Mouse (Mus musculus): ENCODE results near the gene Sqstm1. TPM values are rescaled to one million over a fixed set of nuclear protein-coding genes. Genes with fewer than 3 reads are reported as not detected.

The Sqstm1 gene
- polyA plus RNA-seq, 1 experiment from 2014 or later: 135 TPM

DNA sequence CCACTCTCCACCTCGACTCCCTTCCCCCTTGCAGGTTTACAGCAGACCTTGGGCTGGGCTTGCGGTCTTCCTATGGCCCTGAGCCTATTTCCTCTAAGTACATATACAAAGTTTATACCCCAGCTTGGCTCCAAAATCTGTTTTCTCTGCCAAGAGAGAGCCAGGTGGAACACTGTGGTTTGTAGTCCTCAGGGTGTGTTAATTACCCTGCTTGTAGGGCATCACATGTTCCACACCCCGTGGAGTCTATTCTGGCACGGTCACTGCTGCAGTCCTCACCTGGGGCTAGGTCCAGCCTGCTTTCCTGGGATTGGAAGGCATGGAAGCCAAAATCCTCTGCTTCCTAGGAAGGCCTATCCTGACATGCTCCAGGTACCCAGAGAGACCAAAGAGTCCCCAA lies 17.1 kb upstream of the Sqstm1 start:
- Histone ChIP-seq H3K27me3 (ENCODE audit: control insufficient read depth, insufficient read depth, low read length) (no peaks in the 10 kb centered on the region), H3K9me3 (replicated peaks; ENCODE audit: control insufficient read depth, low read length) (no peaks in the 10 kb centered on the region), H3K4me1 (ENCODE audit: control insufficient read depth, insufficient read depth, low read length) (peaks cover 21% of the 10 kb centered on the region), H3K4me2 (ENCODE audit: low read depth, low read length) (no peak overlapping the region), H3K4me3 (ENCODE audit: low read depth, low read length) (no peak overlapping the region), H3K27ac (replicated peaks; ENCODE audit: low read depth, low read length) (no peak overlapping the region), H3K9ac (replicated peaks; ENCODE audit: low read length) (no peak overlapping the region), H3K36me3 (replicated peaks; ENCODE audit: control insufficient read depth, insufficient read depth, low read depth, low read length) (peaks cover 1% of the 10 kb centered on the region; the same call in 1 of the 2 replicates)
- no peak for ATAC-seq (replicated peaks; ENCODE audit: insufficient number of reproducible peaks, low FRiP score, low TSS enrichment, low read depth)
- no peak for DNase-seq (ENCODE audit: low spot score)
- WGBS: 93% methylated on average over 4 of the region's 4 CpGs

DNA sequence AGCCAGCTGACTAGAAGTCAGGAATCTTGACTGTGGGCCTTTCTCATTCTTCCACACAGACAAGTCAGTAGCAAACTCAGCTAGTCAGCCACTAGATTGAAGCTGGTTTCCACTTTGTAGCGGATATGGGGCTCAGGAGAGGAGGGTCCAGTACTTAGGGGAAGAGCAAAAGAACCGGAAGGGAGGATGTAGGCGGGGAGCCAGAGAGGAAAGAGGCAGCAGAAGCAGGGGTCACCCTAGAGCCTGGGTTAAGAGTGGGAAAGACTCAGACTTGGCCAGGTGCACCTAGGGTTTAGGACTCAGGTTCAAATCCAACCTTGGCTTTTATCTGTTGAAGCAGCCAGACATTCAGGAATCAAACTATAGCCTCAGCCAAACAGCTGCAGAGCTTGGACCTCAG lies 16.6 kb upstream of the Sqstm1 start:
- Histone ChIP-seq H3K4me3 (ENCODE audit: low read depth, low read length) (no peak overlapping the region), H3K9ac (replicated peaks; ENCODE audit: low read length) (no peak overlapping the region), H3K36me3 (replicated peaks; ENCODE audit: control insufficient read depth, insufficient read depth, low read depth, low read length) (no peaks in the 10 kb centered on the region; the same call in 1 of the 2 replicates), H3K9me3 (replicated peaks; ENCODE audit: control insufficient read depth, low read length) (no peaks in the 10 kb centered on the region), H3K4me1 (ENCODE audit: control insufficient read depth, insufficient read depth, low read length) (peaks cover 21% of the 10 kb centered on the region), H3K27me3 (ENCODE audit: control insufficient read depth, insufficient read depth, low read length) (no peaks in the 10 kb centered on the region), H3K27ac (replicated peaks; ENCODE audit: low read depth, low read length) (no peak overlapping the region), H3K4me2 (ENCODE audit: low read depth, low read length) (no peak overlapping the region)
- DNase-seq (ENCODE audit: low spot score) (no peak), ATAC-seq (replicated peaks; ENCODE audit: insufficient number of reproducible peaks, low FRiP score, low TSS enrichment, low read depth) (no peak)
- 85% methylated on average over 3 of the region's 3 CpGs for WGBS

DNA sequence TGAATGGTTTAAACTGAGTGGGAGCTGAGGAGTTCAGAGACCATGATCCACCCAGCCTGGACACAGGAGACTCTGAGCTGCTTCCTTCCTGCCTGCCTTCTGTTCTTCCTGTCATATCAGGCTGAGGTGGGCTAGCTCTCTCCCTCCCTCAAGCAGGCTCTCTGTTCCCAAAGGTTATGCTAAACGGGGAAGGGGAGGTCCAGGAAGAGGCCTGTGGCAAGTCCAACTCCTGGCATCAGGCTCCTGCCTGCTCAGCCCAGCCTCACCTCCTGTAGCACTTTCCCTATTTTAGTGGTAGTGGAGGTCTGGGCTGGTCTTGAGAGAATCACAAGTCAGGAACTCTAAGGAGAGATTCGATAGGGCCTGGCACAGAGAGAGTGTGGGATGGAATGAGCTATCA lies 15.8 kb upstream of the Sqstm1 start:
- DNase-seq (ENCODE audit: low spot score): no peak
- WGBS: 41% methylated on average over 2 of the region's 2 CpGs
- H3K4me1 ChIP-seq (ENCODE audit: control insufficient read depth, insufficient read depth, low read length): peaks cover 21% of the 10 kb centered on the region
- peak overlapping the region; percentile 95 for H3K9ac ChIP-seq (replicated peaks; ENCODE audit: low read length)
- H3K4me3 ChIP-seq (ENCODE audit: low read depth, low read length): peak overlapping the region; percentile 91; the same call in 1 of the 2 replicates
- H3K9me3 ChIP-seq (replicated peaks; ENCODE audit: control insufficient read depth, low read length): no peaks in the 10 kb centered on the region
- ATAC-seq (replicated peaks; ENCODE audit: insufficient number of reproducible peaks, low FRiP score, low TSS enrichment, low read depth): no peak
- H3K4me2 ChIP-seq (ENCODE audit: low read depth, low read length): peak overlapping the region; percentile 81
- H3K27me3 ChIP-seq (ENCODE audit: control insufficient read depth, insufficient read depth, low read length): no peaks in the 10 kb centered on the region
- no peak overlapping the region for H3K27ac ChIP-seq (replicated peaks; ENCODE audit: low read depth, low read length)
- H3K36me3 ChIP-seq (replicated peaks; ENCODE audit: control insufficient read depth, insufficient read depth, low read depth, low read length): no peaks in the 10 kb centered on the region

DNA sequence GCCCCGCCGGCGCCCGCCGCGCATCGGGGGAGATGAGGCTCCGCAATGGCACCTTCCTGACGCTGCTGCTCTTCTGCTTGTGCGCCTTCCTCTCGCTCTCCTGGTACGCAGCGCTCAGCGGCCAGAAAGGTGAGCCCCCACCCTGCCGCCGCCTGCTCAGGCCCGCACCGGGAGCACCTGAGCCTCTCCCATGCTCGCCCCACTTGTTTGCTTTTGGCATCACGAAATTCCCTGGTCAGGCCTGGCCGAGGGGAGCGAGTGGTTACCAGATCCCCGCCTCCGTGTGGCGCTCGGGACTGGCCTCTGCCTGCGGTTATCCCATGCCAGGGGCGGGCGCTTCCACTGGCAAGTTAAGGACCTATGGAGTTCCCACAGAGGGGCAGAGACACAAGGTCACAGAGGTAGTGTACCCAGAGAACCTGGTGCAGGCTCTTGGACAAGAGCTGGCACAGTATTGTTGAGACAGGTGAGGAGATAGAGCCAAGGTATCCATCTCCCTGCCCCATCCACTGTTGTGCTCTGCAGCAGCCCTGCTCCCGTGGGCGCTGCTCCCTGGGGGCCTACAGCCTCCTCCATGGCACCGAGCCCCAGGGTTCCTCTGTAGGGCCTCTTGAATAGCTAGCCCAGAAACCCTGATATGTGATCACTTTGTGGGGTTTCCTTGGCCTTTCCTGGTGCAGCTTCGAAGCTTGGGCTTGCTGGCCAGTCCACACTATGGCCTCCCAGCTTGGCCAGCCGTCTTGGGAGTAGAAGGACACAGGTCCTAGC lies 15.2 kb upstream of the Sqstm1 start:
- WGBS: 3% methylated on average over 34 of the region's 34 CpGs
- DNase-seq (ENCODE audit: low spot score) (peak; percentile 45), ATAC-seq (replicated peaks; ENCODE audit: insufficient number of reproducible peaks, low FRiP score, low TSS enrichment, low read depth) (peak; percentile 16; the same call in 1 of the 2 replicates)
- H3K27me3 ChIP-seq (ENCODE audit: control insufficient read depth, insufficient read depth, low read length): no peaks in the 10 kb centered on the region
- H3K9ac ChIP-seq (replicated peaks; ENCODE audit: low read length): peak overlapping the region; percentile 95
- peak overlapping the region; percentile 81 for H3K4me2 ChIP-seq (ENCODE audit: low read depth, low read length)
- no peaks in the 10 kb centered on the region for H3K9me3 ChIP-seq (replicated peaks; ENCODE audit: control insufficient read depth, low read length)
- H3K27ac ChIP-seq (replicated peaks; ENCODE audit: low read depth, low read length): 0 out of 2 replicates have a peak overlapping the region, but pooled peaks have one; percentile 63
- H3K36me3 ChIP-seq (replicated peaks; ENCODE audit: control insufficient read depth, insufficient read depth, low read depth, low read length): no peaks in the 10 kb centered on the region
- H3K4me1 ChIP-seq (ENCODE audit: control insufficient read depth, insufficient read depth, low read length): peaks cover 17% of the 10 kb centered on the region
- H3K4me3 ChIP-seq (ENCODE audit: low read depth, low read length): peak overlapping the region; percentile 91

DNA sequence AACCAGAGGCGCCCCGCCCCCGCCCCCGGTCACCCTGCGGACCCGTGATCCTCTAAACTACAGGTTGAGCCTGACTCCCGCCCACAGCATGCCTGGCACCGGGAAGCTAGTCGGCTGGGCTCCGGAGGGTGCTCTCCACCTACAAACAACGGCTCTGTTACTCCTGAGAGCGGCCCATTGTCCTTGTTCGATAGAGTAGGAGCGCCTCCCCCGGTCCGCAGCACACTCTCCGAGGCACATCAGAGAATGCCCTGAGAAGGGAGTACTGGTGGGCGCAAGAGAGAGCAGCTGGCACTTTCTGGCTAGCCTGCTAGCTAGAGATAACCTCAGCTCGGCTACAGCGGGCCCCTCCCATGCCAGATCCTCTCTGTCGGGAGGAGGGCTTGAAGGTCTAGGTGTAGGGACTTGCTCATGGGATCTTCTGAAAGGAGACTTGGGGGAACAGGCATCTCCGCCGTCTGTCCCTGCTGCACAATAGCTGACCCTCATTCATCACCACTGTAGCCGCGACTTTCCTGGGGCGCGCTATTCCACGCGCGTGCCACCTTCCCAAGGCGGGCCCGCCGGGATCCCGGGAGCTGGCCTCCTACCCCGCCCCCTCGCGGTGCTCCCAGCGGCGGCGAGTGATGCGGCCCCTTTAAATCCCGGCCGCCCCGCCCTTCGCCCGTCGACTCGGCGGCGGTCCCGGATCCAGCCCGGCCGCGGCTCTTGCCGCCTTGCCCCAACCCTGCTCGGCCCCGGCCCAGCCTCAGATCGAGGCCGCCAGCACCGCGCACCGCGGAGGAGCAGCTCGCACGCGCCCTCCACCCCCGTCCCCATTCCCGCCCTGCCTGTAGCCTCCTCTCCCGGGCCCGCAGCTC lies 14.3 kb upstream of the Sqstm1 start:
- no peaks in the 10 kb centered on the region for H3K36me3 ChIP-seq (replicated peaks; ENCODE audit: control insufficient read depth, insufficient read depth, low read depth, low read length)
- ATAC-seq (replicated peaks; ENCODE audit: insufficient number of reproducible peaks, low FRiP score, low TSS enrichment, low read depth) (peak; percentile 76), DNase-seq (ENCODE audit: low spot score) (peak; percentile 85)
- no peaks in the 10 kb centered on the region for H3K27me3 ChIP-seq (ENCODE audit: control insufficient read depth, insufficient read depth, low read length)
- H3K4me3 ChIP-seq (ENCODE audit: low read depth, low read length): peak overlapping the region; percentile 91
- H3K27ac ChIP-seq (replicated peaks; ENCODE audit: low read depth, low read length): peak overlapping the region; percentile 63
- H3K9me3 ChIP-seq (replicated peaks; ENCODE audit: control insufficient read depth, low read length): no peaks in the 10 kb centered on the region
- H3K9ac ChIP-seq (replicated peaks; ENCODE audit: low read length): peak overlapping the region; percentile 95
- H3K4me1 ChIP-seq (ENCODE audit: control insufficient read depth, insufficient read depth, low read length): peaks cover 14% of the 10 kb centered on the region
- H3K4me2 ChIP-seq (ENCODE audit: low read depth, low read length): peak overlapping the region; percentile 81
- WGBS: 1% methylated on average over 63 of the region's 70 CpGs

DNA sequence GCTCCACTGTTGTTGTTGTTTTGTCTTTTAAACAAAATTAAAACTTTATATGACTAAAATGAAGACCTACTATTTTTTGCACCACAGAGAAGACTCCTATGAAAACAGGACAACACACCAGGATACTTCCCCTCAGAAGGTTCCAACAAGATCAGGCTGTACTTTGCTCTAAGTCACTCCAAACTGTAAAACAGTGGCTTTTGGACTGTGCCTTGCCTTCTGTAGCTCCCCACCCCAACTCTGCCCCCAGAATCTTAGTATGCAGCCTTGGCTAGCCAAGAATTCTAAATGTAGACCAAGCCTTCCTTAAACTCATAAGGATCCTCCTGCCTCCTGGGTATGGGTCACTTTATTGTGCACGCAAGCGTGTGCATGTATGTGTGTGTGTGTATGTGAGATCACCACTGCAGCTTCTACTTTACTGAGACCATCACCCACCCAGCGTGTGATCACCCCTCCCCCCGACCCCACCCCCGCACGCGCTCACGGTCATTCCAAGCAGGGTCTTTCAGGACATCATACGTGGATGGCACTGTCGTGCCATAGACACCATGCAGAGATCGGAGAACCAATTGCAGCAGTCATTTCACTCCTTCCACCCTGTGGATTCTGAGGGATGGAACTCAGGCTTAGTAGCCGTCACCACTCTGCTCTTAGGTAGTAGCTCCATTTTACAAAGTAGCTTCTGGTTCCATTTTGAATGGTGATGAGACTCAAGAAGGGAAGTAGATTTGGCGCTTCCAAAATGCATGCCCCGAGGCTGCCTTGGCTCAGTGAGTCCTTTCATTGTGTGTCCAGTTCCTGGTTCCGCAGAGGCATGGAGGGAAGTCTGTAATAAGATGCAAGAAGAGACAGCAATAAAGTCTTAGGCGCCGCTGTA lies 13.4 kb upstream of the Sqstm1 start:
- Histone ChIP-seq H3K9me3 (replicated peaks; ENCODE audit: control insufficient read depth, low read length) (no peaks in the 10 kb centered on the region), H3K27me3 (ENCODE audit: control insufficient read depth, insufficient read depth, low read length) (no peaks in the 10 kb centered on the region), H3K4me3 (ENCODE audit: low read depth, low read length) (peak overlapping the region; percentile 91), H3K9ac (replicated peaks; ENCODE audit: low read length) (peak overlapping the region; percentile 95), H3K36me3 (replicated peaks; ENCODE audit: control insufficient read depth, insufficient read depth, low read depth, low read length) (no peaks in the 10 kb centered on the region), H3K27ac (replicated peaks; ENCODE audit: low read depth, low read length) (no peak overlapping the region), H3K4me1 (ENCODE audit: control insufficient read depth, insufficient read depth, low read length) (peaks cover 11% of the 10 kb centered on the region), H3K4me2 (ENCODE audit: low read depth, low read length) (peak overlapping the region; percentile 81)
- WGBS: 9% methylated on average over 17 of the region's 17 CpGs
- ATAC-seq (replicated peaks; ENCODE audit: insufficient number of reproducible peaks, low FRiP score, low TSS enrichment, low read depth): 0 out of 2 replicates have a peak, but pooled peaks have one; percentile 5
- peak; percentile 47 for DNase-seq (ENCODE audit: low spot score)

DNA sequence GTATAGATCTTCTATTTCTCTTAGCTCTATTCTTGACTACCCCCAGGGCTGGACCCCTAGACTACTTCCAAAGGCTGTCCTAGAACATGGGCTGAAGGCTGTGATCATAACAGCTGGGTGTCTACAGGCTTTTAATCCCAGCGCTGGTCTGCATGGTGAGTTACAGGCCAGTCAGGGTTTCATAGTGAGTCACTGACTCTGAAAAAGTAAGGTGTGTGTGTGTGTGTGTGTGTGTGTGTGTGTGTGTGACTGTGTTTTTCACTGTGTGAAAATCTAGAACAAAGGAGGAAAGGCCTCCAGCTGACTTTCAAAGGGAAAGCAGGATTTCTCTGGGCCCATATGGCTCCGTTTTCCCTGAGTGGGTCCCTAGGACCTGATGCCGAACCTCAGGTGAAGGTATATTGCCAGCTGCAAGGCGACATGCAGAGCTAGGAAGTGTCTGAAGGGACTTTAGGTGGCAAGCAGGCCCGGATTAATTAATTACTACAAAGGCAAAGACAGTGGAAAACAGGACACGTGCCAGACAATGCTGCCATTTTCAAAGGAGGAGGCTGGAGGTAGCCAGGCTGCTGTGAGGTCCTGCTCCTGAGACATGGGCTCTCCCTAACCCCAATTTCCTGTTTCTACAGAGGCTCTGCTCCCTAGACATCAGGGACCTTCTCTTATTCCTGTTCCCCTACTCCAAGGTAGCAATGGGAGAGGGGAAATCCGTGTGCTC lies 12.1 kb upstream of the Sqstm1 start:
- 53% methylated on average over 7 of the region's 7 CpGs for WGBS
- no peaks in the 10 kb centered on the region for H3K36me3 ChIP-seq (replicated peaks; ENCODE audit: control insufficient read depth, insufficient read depth, low read depth, low read length)
- ATAC-seq (replicated peaks; ENCODE audit: insufficient number of reproducible peaks, low FRiP score, low TSS enrichment, low read depth): no peak
- no peak overlapping the region for H3K27ac ChIP-seq (replicated peaks; ENCODE audit: low read depth, low read length)
- no peak overlapping the region for H3K4me2 ChIP-seq (ENCODE audit: low read depth, low read length)
- H3K27me3 ChIP-seq (ENCODE audit: control insufficient read depth, insufficient read depth, low read length): no peaks in the 10 kb centered on the region
- DNase-seq (ENCODE audit: low spot score): no peak
- no peak overlapping the region for H3K4me3 ChIP-seq (ENCODE audit: low read depth, low read length)
- peaks cover 4% of the 10 kb centered on the region; the same call in 1 of the 2 replicates for H3K4me1 ChIP-seq (ENCODE audit: control insufficient read depth, insufficient read depth, low read length)
- no peak overlapping the region for H3K9ac ChIP-seq (replicated peaks; ENCODE audit: low read length)
- H3K9me3 ChIP-seq (replicated peaks; ENCODE audit: control insufficient read depth, low read length): no peaks in the 10 kb centered on the region

Data from embryonic facial prominence, embryonic 11.5 days (tissue).